Mouse (Mus musculus): Measurements from ENCODE around the gene Olfr1205.

Gene Olfr1205

DNA sequence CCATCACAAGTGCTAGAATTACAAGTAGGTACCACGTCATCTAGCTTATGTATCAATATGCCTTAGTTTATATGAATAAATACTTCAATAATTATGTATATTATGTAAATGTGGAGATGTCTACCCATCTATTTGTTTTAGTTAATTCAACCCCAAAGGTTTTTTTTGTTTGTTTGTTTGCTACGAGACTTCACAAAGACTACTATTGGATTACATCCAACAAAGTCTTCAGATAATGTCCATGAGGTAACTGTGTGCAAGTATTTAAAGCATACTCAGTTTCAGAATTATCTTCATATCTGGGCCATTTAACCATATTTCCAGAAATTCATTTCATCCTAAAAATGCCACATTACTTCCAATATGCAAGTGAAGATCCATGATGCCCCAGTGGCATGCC, at the start of gene Olfr1205:
TSS of gene Olfr1205 (plus strand) at position 301 of the 400 bp plus-strand sequence.
- no peak for ATAC-seq (ENCODE audit: insufficient number of reproducible peaks, low FRiP score, low TSS enrichment)

DNA sequence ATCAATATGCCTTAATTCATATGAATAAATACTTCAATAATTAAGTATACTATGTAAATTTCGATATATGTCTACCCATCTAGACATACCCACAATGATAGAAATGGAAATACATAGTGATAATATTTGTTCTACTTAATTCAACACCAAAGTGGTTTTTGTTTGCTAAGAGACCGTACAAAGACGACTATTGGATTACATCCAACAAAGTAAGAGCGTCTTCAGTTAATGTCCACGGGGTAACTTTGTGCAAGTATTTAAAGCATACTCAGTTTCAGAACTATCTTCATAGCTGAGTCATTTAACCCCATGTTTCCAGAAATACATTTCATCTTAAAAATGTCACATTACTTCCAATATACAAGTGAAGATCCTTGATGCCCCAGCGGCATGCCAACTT, 36.8 kb upstream of the Olfr1205 start, which contains the start of gene Olfr1201:
TSS of gene Olfr1201 (plus strand) at position 301 of the 400 bp plus-strand sequence.
- ATAC-seq (ENCODE audit: insufficient number of reproducible peaks, low FRiP score, low TSS enrichment) = no peak

DNA sequence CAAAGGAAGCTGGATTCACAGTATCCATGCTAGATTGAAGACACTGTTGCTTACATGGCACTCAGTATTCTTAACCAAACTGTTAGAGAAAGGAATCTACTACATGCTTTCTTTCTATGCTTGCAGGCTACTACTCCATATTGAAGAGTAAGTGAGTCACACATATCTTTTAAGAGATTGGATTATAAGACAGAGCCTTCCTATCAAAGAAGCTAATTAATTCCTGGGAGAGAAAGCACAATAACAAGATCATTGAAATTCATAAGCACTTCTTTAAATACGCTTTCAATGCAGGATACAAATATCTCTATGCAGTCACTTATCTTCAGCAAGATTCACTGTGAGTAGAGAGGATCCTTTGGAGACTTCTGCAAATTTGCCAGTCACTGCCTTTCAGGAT, 15.3 kb upstream of the Olfr1205 start, which contains the start of gene Olfr1202:
TSS of gene Olfr1202 (plus strand) at position 301 of the 400 bp plus-strand sequence.
- no peak for ATAC-seq (ENCODE audit: insufficient number of reproducible peaks, low FRiP score, low TSS enrichment)

GRCm38 (mm10) chr2:88838477-88838876, 8.9 kb downstream of the Olfr1205 start:
- no peak for ATAC-seq (ENCODE audit: insufficient number of reproducible peaks, low FRiP score, low TSS enrichment)

DNA sequence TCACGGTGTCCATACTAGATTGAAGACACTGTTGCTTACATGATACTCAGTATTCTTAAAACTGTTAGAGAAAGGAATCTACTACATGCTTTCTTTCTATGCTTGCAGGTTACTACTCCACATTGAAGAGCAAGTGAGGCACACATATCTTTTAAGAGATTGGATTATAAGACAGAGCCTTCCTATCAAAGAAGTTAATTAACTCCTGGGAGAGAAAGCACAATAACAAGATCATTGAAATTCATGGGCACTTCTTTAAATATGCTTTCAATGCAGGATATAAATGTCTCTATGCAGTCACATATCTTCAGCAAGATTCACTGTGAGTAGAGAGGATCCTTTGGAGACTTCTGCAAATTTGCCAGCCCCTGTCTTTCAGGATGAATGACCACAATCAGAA, 19.5 kb downstream of the Olfr1205 start, which contains the start of gene Olfr1204:
TSS of gene Olfr1204 (plus strand) at position 301 of the 400 bp plus-strand sequence.
- no peak for ATAC-seq (ENCODE audit: insufficient number of reproducible peaks, low FRiP score, low TSS enrichment)

- no peak for ATAC-seq (ENCODE audit: insufficient number of reproducible peaks, low FRiP score, low TSS enrichment)
Observed at GRCm38 (mm10) chr2:88862931-88863330, 33.4 kb downstream of the Olfr1205 start, which contains the start of gene Olfr1206. Olfr1206 (plus strand) TSS chr2:88863231.
